Mouse (Mus musculus) hindbrain, postnatal 0 days (tissue): ENCODE measurements around the gene Pcbp4. TPM values are rescaled to one million over a fixed set of nuclear protein-coding genes. Genes with fewer than 3 reads are reported as not detected.
A peak's percentile ranks its signal among the peaks of the same experiment; 100 is the strongest.

ENCODE experiments used
- ATAC-seq: fragments of 200-750 bp; cut with Nextera tagmentation; 2 replicates; pipeline ENCODE4 v1.8.0; 2017; ENCODE audit warnings: mild to moderate bottlenecking, moderate TSS enrichment, moderate library complexity
- DNase-seq: peaks from one replicate; pipeline ENCODE4 v3.0.0-alpha.2; 2015; ENCODE audit warnings: low spot score
- H3K27ac ChIP-seq: fragments of 300-500 bp; sonication (generic); 2 replicates; pipeline ENCODE4 v1.5.1; 2014; ENCODE audit warnings: mild to moderate bottlenecking
- H3K27me3 ChIP-seq: fragments of 300-500 bp; sonication (generic); 2 replicates; pipeline ENCODE4 v1.6.1; 2014; ENCODE audit warnings: low read length, mixed read lengths; ENCODE audit not compliant: insufficient read depth
- H3K36me3 ChIP-seq: fragments of 300-500 bp; sonication (generic); 2 replicates; pipeline ENCODE4 v1.6.1; 2014; ENCODE audit warnings: low read length, mixed read lengths; ENCODE audit not compliant: insufficient read depth
- H3K4me1 ChIP-seq: fragments of 300-500 bp; sonication (generic); 2 replicates; pipeline ENCODE4 v1.6.1; 2014; ENCODE audit warnings: antibody characterized with exemption, low read length, mixed read lengths; ENCODE audit not compliant: insufficient read depth
- H3K4me2 ChIP-seq: fragments of 300-500 bp; sonication (generic); 2 replicates; pipeline ENCODE4 v1.6.1; 2014; ENCODE audit warnings: low read depth, mild to moderate bottlenecking, low read length, moderate library complexity, mixed read lengths
- H3K4me3 ChIP-seq: fragments of 300-500 bp; sonication (generic); 2 replicates; pipeline ENCODE4 v1.5.1; 2014; ENCODE audit warnings: low read length
- H3K9ac ChIP-seq: fragments of 300-500 bp; sonication (generic); replicated peaks from 2 replicates; pipeline ENCODE4 v1.6.1; 2014; ENCODE audit warnings: mild to moderate bottlenecking, low read length, moderate library complexity, mixed read lengths
- H3K9me3 ChIP-seq: fragments of 300-500 bp; sonication (generic); 2 replicates; pipeline ENCODE4 v1.6.1; 2016; ENCODE audit warnings: low read length, mixed read lengths
- CTCF ChIP-seq: IDR thresholded peaks from 2 replicates; pipeline ENCODE4 v1.5.1; 2016; ENCODE audit warnings: antibody characterized with exemption, control low read depth, low read depth
- WGBS: fragments of 180-500 bp; shearing (Covaris S2); extraction: QIAGEN DNeasy Blood & Tissue Kit; methylation state at CpG from one replicate; pipeline ENCODE4 v1.1.7; 2014; 5-methylcytosine and 5-hydroxymethylcytosine counted together
- polyA plus RNA-seq: library from polyadenylated mRNA; unstranded; fragments of >200 nt; fragmentation: Nextera tagmentation; extraction: Ambion mirVana; gene quantifications from 2 replicates; pipeline ENCODE4 v1.2.1, GENCODE M21; 2015
- total RNA-seq: library from RNA; depleted of rRNA; stranded (reverse); fragments of >200 nt; gene quantifications from 2 replicates; pipeline ENCODE4 v1.2.3, GENCODE M21; 2014

The Pcbp4 gene
- total and polyA plus RNA-seq, 2 experiments from 2014 or later, result 228 to 623 TPM

- no peak overlapping the region for H3K9ac ChIP-seq
- no peaks in the 10 kb centered on the region for H3K36me3 ChIP-seq
- no peak overlapping the region for H3K4me2 ChIP-seq
- H3K27ac ChIP-seq, result no peak overlapping the region
- WGBS, result 87% methylated on average over 16 of the region's 16 CpGs
- no peak for ATAC-seq
- no peak overlapping the region for H3K4me3 ChIP-seq
- no peaks in the 10 kb centered on the region for H3K9me3 ChIP-seq
- peaks cover 23% of the 10 kb centered on the region; the same call in 1 of the 2 replicates for H3K4me1 ChIP-seq
- no peaks in the 10 kb centered on the region for H3K27me3 ChIP-seq
- DNase-seq, result no peak
- TF ChIP-seq CTCF, result no peak
These were observed 20.1 kb downstream of the Pcbp4 start for GRCm38 (mm10) chr9:106473081-106473752.

GRCm38 (mm10) chr9:106473753-106474105 lies 20.6 kb downstream of the Pcbp4 start:
- Histone ChIP-seq H3K4me3 (no peak overlapping the region), H3K9ac (no peak overlapping the region), H3K4me1 (peaks cover 23% of the 10 kb centered on the region; the same call in 1 of the 2 replicates), H3K27me3 (no peaks in the 10 kb centered on the region), H3K4me2 (no peak overlapping the region), H3K36me3 (no peaks in the 10 kb centered on the region), H3K27ac (no peak overlapping the region), H3K9me3 (no peaks in the 10 kb centered on the region)
- WGBS, result 67% methylated on average over 4 of the region's 5 CpGs
- DNase-seq (no peak), ATAC-seq (no peak)
- TF ChIP-seq CTCF, result no peak

- Histone ChIP-seq H3K9me3 (no peaks in the 10 kb centered on the region), H3K4me1 (peaks cover 23% of the 10 kb centered on the region; the same call in 1 of the 2 replicates), H3K9ac (no peak overlapping the region), H3K27ac (no peak overlapping the region), H3K4me2 (no peak overlapping the region), H3K36me3 (no peaks in the 10 kb centered on the region), H3K27me3 (no peaks in the 10 kb centered on the region), H3K4me3 (no peak overlapping the region)
- peak; percentile 74 for TF ChIP-seq CTCF
- WGBS, result 4% methylated on average over 6 of the region's 6 CpGs
- ATAC-seq, result no peak
- peak; percentile 62 for DNase-seq
These were observed 21.4 kb downstream of the Pcbp4 start for GRCm38 (mm10) chr9:106474456-106474855.

- DNase-seq, result no peak
- WGBS, result 67% methylated on average over 7 of the region's 7 CpGs
These were observed 22.0 kb downstream of the Pcbp4 start for GRCm38 (mm10) chr9:106475046-106475445.

GRCm38 (mm10) chr9:106475663-106476001 lies 22.5 kb downstream of the Pcbp4 start, which contains the start of gene Rrp9:
Rrp9 (plus strand) TSS chr9:106475963.
- no peaks in the 10 kb centered on the region for H3K36me3 ChIP-seq
- no peak for TF ChIP-seq CTCF
- H3K27ac ChIP-seq, result peak within 1 kb of the TSS; percentile 33; the same call in 1 of the 2 replicates
- no peaks in the 10 kb centered on the region for H3K9me3 ChIP-seq
- WGBS, result 84% methylated on average over 10 of the region's 10 CpGs
- H3K9ac ChIP-seq, result no peak within 1 kb of the TSS
- DNase-seq (no peak), ATAC-seq (no peak)
- no peak within 1 kb of the TSS for H3K4me3 ChIP-seq
- H3K4me2 ChIP-seq, result peak within 1 kb of the TSS; percentile 40; the same call in 1 of the 2 replicates
- H3K27me3 ChIP-seq, result no peaks in the 10 kb centered on the region
- H3K4me1 ChIP-seq, result peaks cover 23% of the 10 kb centered on the region; the same call in 1 of the 2 replicates

More at GRCm38 (mm10) chr9:106475046-106475445, 22.0 kb downstream of the Pcbp4 start:
- Histone ChIP-seq H3K36me3 (no peaks in the 10 kb centered on the region), H3K4me1 (peaks cover 23% of the 10 kb centered on the region; the same call in 1 of the 2 replicates), H3K27ac (no peak overlapping the region), H3K9ac (no peak overlapping the region), H3K4me2 (no peak overlapping the region), H3K27me3 (no peaks in the 10 kb centered on the region), H3K4me3 (no peak overlapping the region), H3K9me3 (no peaks in the 10 kb centered on the region)
- TF ChIP-seq CTCF, result no peak
- ATAC-seq, result no peak

- Histone ChIP-seq H3K4me2 (peak overlapping the region; percentile 40; the same call in 1 of the 2 replicates), H3K4me3 (no peak overlapping the region)
These were observed 23.2 kb downstream of the Pcbp4 start for GRCm38 (mm10) chr9:106476002-106476923.

More at GRCm38 (mm10) chr9:106476002-106476923, 23.2 kb downstream of the Pcbp4 start:
- H3K9ac ChIP-seq, result no peak overlapping the region
- no peaks in the 10 kb centered on the region for H3K36me3 ChIP-seq
- no peak for TF ChIP-seq CTCF
- no peaks in the 10 kb centered on the region for H3K9me3 ChIP-seq
- peaks cover 23% of the 10 kb centered on the region; the same call in 1 of the 2 replicates for H3K4me1 ChIP-seq
- WGBS, result 32% methylated on average over 16 of the region's 16 CpGs
- peak overlapping the region; percentile 33; the same call in 1 of the 2 replicates for H3K27ac ChIP-seq
- DNase-seq (peak; percentile 24), ATAC-seq (no peak; the same call in 1 of the 2 replicates)
- H3K27me3 ChIP-seq, result no peaks in the 10 kb centered on the region
